Mouse (Mus musculus) urinary bladder, postnatal 36 days (tissue): ENCODE measurements around the gene Atp23.

Source experiments
- DNase-seq, 2 experiments: peaks; one replicate each; pipeline ENCODE4 v3.0.0; 2022; ENCODE audit warnings: low spot score in 2 of 2, mixed read lengths in 1 of 2

Atp23 gene

GRCm38 (mm10) chr10:126911479-126911878 lies 10.3 kb upstream of the Atp23 start:
- DNase-seq = no peak

GRCm38 (mm10) chr10:126906811-126907210 lies 5.7 kb upstream of the Atp23 start:
- no peak for DNase-seq

GRCm38 (mm10) chr10:126905650-126906075 lies 4.5 kb upstream of the Atp23 start:
- peak; percentile 88 to 94 for DNase-seq

GRCm38 (mm10) chr10:126905086-126905485 lies 3.9 kb upstream of the Atp23 start:
- DNase-seq = no peak

GRCm38 (mm10) chr10:126904221-126904620 lies 3.1 kb upstream of the Atp23 start:
- no peak for DNase-seq

- no peak for DNase-seq
Observed at GRCm38 (mm10) chr10:126901488-126901843, 311 bp upstream of the Atp23 start.

GRCm38 (mm10) chr10:126895891-126896290 lies 5.3 kb downstream of the Atp23 start:
- DNase-seq = no peak

GRCm38 (mm10) chr10:126894061-126894460 lies 7.1 kb downstream of the Atp23 start:
- DNase-seq = no peak

GRCm38 (mm10) chr10:126893145-126893544 lies 8.0 kb downstream of the Atp23 start:
- no peak for DNase-seq

- DNase-seq = no peak
Observed at GRCm38 (mm10) chr10:126873755-126874154, 27.4 kb downstream of the Atp23 start.

GRCm38 (mm10) chr10:126872256-126872655 lies 28.9 kb downstream of the Atp23 start:
- no peak for DNase-seq

GRCm38 (mm10) chr10:126869372-126870318 lies 31.5 kb downstream of the Atp23 start:
- DNase-seq = peak; percentile 35 to 64

GRCm38 (mm10) chr10:126865284-126865683 lies 35.9 kb downstream of the Atp23 start:
- no peak for DNase-seq

- DNase-seq = no peak
Observed at GRCm38 (mm10) chr10:126862193-126862592, 39.0 kb downstream of the Atp23 start.

GRCm38 (mm10) chr10:126853286-126853685 lies 47.9 kb downstream of the Atp23 start:
- DNase-seq = no peak

- DNase-seq = no peak
Observed at GRCm38 (mm10) chr10:126845309-126845911, 55.7 kb downstream of the Atp23 start.

- peak in 1 of 2 experiments; percentile 15 for DNase-seq
Observed at GRCm38 (mm10) chr10:126844689-126845088, 56.5 kb downstream of the Atp23 start.

- DNase-seq = no peak
Observed at GRCm38 (mm10) chr10:126840266-126840665, 60.9 kb downstream of the Atp23 start.

GRCm38 (mm10) chr10:126833006-126833405 lies 68.1 kb downstream of the Atp23 start:
- peak in 1 of 2 experiments; percentile 2 for DNase-seq

- DNase-seq = no peak
Observed at GRCm38 (mm10) chr10:126831329-126831728, 69.8 kb downstream of the Atp23 start.

GRCm38 (mm10) chr10:126828618-126829017 lies 72.5 kb downstream of the Atp23 start:
- no peak for DNase-seq

GRCm38 (mm10) chr10:126827941-126828593 lies 73.1 kb downstream of the Atp23 start:
- no peak for DNase-seq
